Mouse (Mus musculus) c-Kit-positive CD71-negative TER-119-negative erythroid progenitor cells, embryonic 14.5 days (primary cell): ENCODE results near the gene Rnf2.

Experiments
- DNase-seq: peaks from one replicate; pipeline ENCODE4 v3.0.0-alpha.2; 2013; ENCODE audit warnings: low read depth

Rnf2 gene

DNA sequence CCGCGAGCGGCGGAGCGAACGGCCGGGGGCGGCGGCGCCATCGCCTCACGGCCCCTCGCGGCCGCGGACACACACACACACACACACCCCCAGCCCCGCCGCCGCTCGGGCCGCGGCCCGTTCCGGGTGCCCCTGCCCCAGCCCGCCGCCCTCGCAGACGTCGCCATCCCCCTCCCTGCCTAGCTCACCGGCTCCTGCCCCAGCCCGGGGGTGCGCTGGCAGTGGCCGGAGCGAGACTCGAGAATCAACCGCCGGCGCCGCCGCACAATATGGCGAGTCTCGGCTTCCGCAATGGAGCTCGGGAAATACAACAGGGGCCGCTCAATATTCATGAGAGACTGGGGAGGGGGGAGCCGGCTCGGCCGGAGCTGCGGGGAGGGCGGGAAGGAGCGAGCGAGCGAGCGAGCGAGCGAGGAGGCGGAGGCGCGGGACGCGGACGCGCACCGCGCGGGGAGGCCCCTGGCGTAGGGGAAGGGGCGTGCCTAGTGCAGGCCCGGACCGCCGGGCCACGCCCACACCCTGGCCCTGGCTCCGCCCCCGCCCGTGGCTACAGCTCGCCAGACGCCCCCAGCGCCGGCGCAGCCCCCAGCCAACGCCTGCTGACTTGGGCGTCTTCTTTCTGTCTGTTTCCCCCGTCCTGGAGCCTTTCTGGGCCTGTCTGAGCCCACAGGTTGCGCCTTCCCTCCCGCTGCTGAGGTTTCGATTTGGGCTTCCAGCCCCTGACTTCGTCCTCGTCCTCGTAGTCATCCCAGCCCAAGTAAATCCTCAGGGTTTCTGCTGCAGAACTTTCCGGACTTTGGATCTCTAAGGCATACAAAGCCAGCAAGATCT, at the start of gene Rnf2:
Rnf2 (minus strand) TSS at position 425 of the 831 bp plus-strand sequence.
- DNase-seq = peak; percentile 77

DNA sequence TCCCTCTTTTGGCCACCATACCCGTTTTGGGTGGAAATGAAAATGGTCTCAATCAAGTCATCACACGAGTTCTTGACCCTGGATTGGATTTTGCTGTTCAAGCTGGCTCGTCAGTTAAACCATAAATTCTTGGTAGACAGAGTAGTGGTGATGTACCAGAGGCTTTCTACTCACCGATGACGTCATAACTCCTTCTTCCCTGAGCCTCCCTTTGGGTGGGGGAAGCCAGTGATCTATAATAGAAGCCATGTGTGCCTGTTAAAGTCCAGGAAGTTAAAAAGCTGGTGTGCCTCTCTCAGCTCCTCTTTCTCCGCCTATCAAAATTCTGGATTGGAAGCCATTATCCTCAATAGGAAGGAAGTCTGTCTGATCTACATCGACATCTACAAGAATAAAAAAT, 49.0 kb upstream of the Rnf2 start:
- no peak for DNase-seq

DNA sequence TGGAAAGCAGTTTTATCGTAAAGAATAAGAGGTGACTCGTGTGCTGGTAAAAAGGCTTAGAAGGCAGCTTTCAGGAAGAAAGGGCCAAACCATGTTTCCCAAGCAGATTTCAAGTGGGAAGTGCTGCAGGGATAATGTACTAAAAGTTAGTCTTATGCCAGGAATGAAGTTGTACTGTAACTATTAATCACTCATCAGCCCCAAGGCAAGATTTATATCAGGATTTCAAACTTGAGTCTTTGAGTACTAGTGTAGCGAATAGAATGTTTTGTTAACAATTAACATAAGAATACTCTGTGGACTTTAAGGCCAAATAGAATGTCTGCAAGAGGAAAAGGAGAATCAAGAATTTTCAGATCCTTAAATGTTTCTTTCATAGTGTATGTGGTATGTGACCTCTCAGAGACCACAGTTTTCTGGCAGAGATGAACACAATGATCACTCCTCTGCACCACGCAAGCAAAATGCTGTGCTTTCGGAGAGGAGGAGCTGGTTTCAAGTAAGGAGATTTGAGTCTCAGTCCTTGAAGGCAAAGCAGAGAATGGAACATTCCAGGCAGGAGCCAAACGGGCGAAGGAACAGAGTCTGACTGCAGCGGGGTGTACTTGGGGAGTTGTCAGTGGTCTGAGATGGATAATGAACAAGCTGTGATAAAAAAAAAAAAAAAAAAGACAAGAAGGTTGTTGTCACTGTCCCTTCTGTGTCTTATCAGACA, 48.3 kb upstream of the Rnf2 start:
- DNase-seq = no peak

DNA sequence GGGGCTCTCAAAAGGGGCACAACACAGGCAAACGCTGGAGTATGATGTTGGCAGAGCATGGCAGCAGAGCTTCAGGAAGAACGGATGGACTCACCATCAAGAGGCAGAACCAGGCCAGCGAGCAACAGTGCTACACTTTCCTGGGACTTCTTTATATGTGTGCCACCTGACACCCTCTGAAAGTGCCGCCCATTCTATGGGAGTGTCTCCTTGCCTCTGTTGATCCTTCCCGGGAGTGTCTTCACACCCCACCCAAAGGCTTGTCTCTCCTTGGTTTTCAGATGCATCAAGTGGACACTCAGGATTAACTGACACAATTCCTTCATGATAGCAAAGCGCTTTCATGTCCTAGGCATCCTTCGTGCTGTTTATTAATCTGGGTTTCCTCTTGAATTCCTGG, 44.8 kb upstream of the Rnf2 start:
- no peak for DNase-seq

DNA sequence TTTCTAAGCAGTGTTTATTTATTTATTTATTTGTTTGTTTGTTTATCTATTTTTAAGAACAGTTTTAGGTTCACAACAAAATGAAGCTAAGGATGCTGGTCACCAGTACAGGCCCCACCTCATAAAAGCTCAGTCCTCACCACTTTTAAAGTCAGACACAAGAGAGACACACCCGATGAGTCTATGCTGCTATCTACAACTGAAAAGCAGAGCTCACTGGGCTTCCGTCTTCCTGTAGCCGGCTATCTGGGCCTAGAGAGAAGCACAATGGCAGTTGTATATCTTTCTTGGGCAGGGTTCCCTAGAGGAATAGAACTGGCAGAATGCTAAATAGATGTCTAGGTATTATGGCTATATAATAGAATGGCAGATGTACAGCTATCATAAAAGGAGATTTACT, 43.8 kb upstream of the Rnf2 start:
- no peak for DNase-seq

DNA sequence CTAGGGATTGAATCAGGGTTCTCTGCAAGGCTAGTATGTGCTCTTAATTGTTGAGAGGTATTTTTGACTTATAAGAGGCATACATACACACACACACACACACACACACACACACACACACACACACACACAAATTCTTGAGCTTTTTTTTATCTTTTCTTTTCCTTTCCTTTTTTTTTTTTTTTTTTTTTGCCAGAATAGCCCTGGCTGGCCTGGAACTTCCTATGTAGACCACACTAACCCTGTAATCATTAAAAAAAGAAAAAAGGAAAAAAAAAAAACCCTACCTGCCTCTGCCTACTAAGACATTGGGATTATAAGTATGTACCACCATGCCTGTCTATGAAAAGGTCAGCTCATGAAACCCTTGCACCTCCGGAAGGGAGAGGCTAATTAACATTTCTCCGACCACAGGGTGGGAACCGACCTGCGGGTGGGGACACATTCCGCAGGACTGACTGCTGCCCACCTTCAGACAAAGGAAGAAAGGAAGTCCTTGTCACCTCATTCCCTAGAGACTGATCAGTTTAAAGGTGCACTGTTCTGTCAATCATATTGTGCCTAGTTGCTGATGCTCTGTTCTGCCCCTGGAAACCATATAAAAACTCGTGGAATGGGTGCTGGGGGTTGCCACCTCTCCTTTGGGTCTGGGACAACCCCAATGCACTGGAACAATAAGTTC, 43.2 kb upstream of the Rnf2 start:
- DNase-seq = no peak

DNA sequence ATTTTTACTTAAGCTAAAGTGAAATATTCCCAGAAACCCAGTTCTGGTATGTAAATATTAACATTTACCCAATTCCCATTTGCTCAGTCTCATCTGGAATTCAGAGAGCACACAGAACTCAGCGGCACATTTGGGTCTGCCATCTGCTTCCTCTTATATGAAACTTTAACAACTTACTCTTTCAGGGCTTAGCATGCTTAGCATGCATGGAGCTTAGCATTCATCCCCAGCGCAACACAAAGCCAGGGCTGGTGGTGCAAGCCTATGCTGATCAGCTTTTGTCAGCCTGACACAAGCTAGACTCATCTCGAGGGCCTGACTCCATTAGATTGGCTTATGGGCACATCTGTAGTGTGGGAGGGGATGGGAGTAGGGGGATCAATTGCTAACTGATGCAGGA, 25.9 kb upstream of the Rnf2 start:
- DNase-seq = no peak

DNA sequence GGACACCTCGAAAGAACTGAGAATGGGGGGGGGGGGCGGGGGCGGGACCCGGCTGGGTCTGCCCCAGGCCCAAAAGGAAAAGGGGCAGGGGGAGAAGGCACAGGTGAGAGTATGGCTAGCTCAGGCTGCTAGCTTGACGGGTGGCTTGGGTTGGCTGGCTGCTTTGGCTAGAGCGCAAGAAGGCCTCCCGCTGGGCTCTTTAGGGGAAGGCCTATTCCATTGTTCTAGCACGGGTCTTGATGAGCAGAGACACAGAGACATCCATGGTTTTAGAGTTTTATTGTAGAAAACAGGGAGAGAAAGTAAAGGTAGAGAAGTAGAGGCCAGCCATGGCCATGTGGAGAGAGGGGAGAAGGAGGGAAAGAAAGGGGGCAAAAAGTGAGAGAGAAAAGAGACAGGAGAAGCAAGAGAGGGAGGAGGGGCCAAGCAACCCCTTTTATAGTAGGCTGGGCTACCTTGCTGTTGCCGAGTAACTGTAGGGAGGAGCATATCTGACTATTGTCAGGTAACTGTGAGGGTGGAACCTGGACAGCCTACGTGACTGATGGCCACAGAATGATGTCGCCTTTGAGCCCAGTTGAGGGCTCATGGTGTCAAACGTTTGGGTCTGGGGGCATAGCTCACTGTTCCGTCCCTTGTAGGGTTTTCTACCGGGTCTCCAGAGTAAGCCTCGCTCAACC, 17.0 kb upstream of the Rnf2 start:
- no peak for DNase-seq

DNA sequence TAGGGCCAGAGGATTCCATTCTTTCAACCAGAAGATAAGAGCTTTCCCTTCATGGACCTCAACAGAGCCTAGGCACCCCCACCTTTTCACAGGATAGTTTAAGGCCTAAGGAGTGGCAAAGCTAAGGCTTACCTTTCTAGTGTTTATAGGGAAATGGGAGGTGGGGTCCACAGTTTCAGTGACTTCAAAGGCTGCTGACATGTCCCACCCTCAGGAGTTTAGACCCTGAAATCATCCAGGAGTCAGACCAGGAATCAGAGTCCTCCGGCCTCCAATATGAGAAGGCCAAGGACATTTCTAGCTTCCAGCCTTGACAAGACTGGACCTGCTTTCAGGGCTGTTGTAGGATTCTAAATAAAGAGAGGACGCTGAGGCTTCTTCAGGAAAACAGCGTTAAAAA, 16.1 kb upstream of the Rnf2 start:
- DNase-seq = no peak

DNA sequence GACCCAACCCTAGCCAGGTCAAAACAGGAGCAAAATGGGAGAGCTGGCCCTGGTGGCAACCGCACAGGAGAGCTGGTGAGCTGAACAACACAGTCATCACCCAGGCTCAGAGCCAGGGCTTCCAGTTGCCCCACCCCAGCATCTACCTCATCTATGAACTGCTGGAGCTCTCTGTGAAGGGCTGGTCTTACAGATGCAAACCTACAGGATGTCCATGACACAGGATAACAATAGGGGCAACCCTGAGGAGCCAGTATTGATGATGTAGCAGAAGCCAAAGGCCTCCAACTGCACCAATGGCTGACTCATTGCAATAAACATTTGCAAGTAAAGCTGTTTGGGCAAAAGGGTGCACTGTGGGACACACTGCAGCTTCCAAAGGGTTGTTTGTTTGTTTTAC, 15.0 kb upstream of the Rnf2 start:
- DNase-seq = no peak

DNA sequence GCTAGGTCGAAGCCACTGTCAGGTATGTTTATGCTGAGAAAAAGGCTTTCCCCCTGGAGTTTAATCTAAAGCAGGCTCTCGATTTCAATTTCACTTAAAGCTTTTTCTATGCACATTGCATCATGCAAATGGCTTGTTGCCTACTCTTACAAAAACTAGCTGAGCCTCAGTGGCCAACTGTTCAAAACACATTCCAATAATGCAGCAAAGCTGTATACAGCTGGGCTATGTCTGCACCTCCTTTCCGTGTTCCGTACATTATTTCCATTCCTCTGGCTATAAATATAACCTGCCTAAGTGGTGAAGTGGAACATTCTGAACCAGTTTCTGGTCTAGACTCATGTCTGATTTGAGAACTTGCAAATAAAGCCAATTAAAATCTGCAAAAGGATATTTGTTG, 13.4 kb upstream of the Rnf2 start:
- no peak for DNase-seq

DNA sequence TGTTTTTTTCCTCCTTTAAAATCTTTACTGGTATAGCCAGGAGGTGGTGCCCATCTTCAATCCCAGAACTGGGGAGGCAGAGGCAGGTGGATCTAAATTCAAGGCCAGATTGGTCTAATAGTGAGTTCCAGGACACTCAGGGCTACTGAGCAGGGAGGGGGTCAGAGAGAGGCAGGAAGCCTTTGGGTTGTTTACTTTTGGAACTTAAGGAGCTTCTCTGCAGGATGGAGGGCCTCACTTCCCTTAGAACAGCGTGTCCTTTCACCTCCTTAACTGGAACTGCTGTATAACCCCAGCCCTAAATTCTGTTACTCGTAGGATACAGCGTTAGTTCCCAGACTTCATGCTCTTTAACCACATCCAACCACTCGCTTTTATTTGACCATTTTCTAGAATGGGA, 10.1 kb upstream of the Rnf2 start:
- no peak for DNase-seq

DNA sequence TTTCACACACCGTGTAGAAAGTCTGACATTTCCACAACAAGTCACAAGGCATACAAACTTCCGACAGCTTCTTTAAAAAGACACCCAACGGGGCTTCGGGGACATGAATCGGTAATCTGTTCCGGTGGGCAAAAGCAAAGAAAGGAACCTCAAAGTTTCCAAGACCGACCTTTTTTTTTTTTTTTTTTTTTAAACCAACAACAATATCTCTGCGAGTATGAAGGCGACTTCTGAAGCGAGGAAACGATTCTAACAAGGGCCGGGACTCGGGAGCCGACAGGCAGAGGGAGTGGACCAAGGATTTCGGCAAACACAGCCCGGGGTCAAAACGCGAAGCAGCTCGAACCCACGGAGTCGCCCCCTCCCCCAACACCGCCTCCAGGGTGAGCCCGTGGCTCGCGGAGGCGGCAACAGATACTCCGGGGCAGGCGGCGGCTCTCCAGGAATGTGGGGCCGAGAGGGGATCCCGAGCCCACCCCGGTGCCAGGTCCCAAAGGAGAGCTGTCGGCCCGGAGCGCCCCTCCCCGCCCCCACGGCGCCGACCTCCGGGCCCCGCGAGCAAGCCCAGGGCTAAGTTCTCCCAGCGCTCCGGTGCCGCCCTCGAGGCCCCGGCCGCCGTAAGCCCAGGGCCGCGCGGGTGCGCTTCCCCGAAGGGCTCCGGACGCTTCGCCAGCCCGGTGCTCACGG, 797 bp downstream of the Rnf2 start:
- no peak for DNase-seq

DNA sequence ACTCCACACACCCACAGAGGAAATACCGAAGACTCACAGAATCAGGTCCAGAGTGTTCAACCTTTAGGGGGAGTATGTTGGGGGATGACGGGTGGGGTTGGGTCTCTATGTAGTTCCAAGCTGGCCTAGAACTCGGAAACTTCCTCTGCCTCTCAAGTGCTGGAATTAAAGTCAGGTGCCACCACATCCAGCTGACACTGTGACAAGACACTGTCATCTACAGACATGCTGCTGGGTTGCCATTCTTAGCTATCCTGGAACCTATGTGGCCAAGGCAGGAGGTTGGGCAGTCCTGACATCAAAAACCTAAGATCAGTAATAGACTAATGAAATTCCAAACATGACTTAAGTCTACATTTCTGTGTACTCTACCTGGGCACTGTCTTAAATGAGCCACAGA, 2.4 kb downstream of the Rnf2 start:
- DNase-seq = no peak

DNA sequence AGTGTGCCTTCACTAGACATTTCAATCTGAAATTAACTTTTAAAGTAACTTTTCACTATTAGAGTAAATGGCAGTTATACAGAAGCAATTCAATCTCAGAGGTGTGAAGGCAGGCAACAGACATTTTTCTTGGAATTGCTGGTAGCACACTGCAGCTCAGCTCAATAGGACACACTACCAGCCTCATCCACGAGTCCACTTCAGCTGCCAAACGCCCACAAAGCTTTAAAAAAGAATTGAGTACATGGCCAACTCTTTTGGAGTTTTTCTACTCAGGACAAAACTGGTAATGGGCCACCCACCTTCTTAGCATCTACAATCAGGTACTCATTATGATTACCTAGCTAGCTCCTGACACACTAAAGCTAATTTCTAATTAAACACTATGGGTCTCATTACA, 2.8 kb downstream of the Rnf2 start:
- no peak for DNase-seq

DNA sequence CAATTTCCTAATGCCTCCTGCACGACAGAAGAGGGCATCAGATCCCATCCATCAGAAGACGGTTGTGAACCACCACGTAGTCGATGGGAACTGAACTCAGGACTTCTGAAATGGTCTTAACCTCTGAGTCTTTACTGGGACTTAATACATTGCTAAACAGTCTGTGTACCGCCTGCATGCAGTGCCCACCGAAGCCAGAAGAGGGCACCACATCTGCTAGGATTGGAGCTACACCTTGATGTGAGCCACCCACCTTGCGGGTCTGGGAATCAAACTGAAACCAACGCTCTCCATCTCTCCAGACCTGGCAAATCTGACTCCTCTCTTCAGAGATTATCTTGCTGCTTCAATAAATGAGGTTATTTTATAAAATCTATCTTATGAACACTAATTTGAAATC, 3.7 kb downstream of the Rnf2 start:
- DNase-seq = peak; percentile 40

DNA sequence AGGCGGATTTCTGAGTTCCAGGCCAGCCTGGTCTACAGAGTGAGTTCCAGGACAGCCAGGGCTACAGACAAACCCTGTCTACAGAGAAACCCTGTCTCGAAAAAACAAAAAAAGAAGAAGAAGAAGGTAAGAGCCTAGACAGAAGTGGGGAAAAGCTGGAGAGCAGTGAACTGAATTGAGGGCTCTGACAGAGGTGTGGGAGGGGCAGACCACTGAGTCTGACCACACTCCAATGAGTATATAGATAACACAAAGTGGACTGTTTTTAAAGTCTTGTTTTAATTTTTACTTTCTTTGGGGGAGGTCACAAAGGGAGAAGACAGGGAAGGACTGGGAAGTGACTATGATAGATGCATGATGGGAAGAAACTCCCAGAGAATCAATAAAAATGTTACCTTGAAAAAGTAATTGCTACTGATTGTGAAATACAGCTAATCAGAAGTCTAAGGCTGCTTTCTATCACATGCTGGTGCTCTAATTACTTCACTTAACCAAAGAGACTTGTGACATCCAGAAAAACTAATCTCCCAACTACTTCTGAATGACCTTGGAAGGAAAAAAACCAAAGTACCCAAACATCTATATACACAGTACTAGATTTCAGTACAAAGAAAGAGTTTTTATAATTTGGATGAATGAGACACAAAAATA, 5.0 kb downstream of the Rnf2 start:
- DNase-seq = no peak

DNA sequence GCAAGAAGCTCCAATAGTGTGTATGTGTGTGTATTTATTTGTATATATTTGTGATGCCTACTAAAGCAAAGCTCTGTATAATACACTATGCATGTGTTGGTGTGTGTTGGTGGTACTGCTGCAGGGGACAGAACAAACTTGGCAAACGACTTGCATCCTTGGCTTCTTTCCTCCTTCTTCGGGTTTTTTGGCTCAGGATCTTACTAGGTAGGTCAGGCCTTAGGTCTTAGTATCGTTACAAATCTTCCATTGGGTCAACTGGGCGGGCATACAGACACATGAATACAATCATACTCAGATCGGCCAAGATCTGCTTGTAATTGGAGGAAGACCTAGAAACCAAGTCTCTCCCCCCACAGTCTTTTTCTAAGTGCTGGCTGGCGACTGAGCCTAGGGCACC, 6.0 kb downstream of the Rnf2 start:
- DNase-seq = no peak

DNA sequence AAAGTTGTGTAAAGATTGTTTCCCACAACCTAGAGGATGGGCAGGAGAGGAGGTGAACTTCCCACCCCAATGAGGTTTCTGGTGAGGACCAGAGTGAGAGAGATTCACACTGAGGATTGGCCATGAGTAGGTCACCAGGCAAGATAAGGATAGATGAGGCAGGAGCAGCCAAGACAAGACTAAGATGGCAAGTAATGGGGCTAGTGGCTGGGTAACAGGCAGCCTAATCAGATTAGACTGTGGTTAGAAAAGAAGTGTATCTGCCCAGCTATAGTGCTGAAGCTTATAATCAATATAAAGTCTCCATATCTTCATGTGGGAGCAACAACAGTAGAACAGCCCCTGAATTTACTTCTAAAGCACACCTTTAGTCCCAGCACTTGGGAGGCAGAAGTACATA, 6.9 kb downstream of the Rnf2 start:
- no peak for DNase-seq

DNA sequence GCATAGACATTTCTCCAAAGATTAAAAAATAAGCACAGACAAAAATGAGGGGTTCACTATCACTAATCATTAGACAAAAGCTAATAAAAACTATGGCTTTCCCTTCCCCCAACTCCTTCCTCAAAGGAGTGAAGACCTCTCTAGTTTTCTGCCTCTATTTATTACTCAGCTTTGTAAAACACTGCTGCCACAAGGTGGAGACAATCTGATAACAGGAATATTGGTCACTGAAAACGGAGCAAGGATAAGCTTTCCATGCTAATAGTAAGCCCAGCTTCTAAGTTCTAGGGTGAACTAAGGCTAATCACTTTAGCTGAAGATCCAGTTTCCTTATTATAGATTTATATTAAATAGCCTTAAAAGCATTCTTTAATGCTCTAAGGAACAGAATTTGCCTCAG, 8.3 kb downstream of the Rnf2 start:
- DNase-seq = no peak

DNA sequence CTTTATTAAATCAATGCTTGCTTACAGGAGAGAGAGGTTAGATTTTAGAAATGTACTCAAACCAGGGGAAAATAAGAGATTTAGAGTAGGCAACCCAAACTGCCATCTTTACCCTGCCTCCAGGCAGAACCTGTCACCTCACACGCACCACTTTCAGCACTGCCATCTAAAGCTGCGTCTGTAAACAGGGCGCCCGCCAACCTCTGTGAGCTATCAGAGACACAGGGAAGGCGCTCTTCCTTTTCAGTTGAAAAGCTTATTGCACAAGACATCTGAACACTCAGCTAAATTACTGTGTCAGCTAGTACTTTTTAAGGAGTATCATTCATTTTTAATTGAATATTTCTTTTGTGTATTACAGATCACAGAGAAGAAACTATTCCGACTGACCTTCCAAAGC, 10.9 kb downstream of the Rnf2 start:
- DNase-seq = no peak

DNA sequence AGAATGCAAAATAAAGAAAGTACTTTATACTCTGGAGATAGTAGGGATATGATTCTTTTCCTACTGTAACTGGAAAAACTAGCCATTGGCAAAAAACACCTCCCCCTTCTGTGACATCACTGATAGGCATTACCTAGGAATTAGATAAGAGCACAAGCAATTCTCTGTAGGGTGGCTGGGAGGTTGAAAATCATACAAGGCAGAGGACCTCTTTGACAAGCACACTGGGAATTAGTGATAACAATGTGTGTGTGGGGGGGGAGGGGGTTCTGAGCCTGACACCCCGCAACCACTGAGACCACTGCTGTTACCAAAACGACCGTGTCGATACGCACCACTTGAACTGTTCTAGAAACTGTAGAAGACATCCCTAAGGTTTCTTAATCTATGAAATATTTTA, 16.0 kb downstream of the Rnf2 start:
- DNase-seq = no peak
